10 mouse cellular contexts compared by ENCODE assay signal in the genomic region with DNA sequence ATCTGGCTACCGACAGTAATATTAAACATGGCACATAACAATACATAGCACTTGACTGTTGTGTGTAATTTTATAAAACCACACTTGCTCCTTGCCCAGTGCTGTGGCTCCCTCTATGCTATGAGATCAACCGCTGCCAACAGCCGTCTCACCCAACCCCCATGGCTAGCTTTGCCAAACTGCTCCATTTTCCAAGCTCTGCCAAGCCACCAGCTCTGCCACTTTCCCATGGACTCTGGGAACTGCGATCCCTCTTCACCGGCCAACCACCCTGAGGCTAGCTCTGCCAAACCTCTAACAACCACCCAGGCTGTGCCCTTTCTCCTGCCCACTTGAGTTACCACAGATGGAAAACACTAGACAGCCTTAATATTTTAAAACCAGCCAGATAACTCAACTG. TPM values are rescaled to one million over a fixed set of nuclear protein-coding genes. Genes with fewer than 3 reads are reported as not detected.
A peak's percentile ranks its signal among the peaks of the same experiment; 100 is the strongest.
DNase-seq lines count a peak whose midpoint lies in the region; ATAC-seq lines count a peak whose summit lies in the region.
"Had no signal": no experiment of that assay in that cellular context is flagged by ENCODE, and none has a peak within 500 bp of the region (broad histone marks: within the 10 kb centered on the region; RNA-seq: fewer than 3 reads in every experiment).

No protein-coding gene starts in this region.

- peaks cover 6% of the 10 kb centered on the region; the same call in 1 of the 2 replicates for H3K4me1 ChIP-seq in hindbrain, embryonic 16.5 days (ENCODE audit: control insufficient read depth, insufficient read depth, low read depth, low read length)
- H3K4me1 ChIP-seq in hindbrain, embryonic 11.5 days (replicated peaks; ENCODE audit: control insufficient read depth, insufficient read depth, low read length) = no peaks in the 10 kb centered on the region; the same call in 1 of the 2 replicates
- H3K4me1 ChIP-seq: liver, embryonic 15.5 days had no signal

- peak; percentile 31 for ATAC-seq in hindbrain, embryonic 16.5 days
- no peak for ATAC-seq in hindbrain, embryonic 11.5 days (ENCODE audit: low FRiP score)

- no peaks in the 10 kb centered on the region for H3K36me3 ChIP-seq in hindbrain, embryonic 16.5 days (ENCODE audit: control insufficient read depth, insufficient read depth, low read length)
- H3K36me3 ChIP-seq in hindbrain, embryonic 11.5 days (ENCODE audit: control insufficient read depth, insufficient read depth, low read length) = no peaks in the 10 kb centered on the region
- H3K36me3 ChIP-seq: liver, embryonic 15.5 days; neural tube, embryonic 12.5 days had no signal

- no peaks in the 10 kb centered on the region for H3K9me3 ChIP-seq in hindbrain, embryonic 16.5 days (ENCODE audit: control insufficient read depth, low read length)
- H3K9me3 ChIP-seq in hindbrain, embryonic 11.5 days (ENCODE audit: control insufficient read depth, low read length) = no peaks in the 10 kb centered on the region
- H3K9me3 ChIP-seq: liver, embryonic 15.5 days; neural tube, embryonic 12.5 days had no signal

- H3K27me3 ChIP-seq in hindbrain, embryonic 16.5 days (replicated peaks; ENCODE audit: control insufficient read depth, insufficient read depth, low read length) = no peaks in the 10 kb centered on the region
- no peaks in the 10 kb centered on the region for H3K27me3 ChIP-seq in hindbrain, embryonic 11.5 days (ENCODE audit: control insufficient read depth, insufficient read depth, low read length)
- H3K27me3 ChIP-seq: liver, embryonic 15.5 days; neural tube, embryonic 12.5 days had no signal

- WGBS in hindbrain, embryonic 16.5 days = 60% methylated on average over 5 of the region's 5 CpGs
- 94% methylated on average over 5 of the region's 5 CpGs for WGBS in hindbrain, embryonic 11.5 days

- H3K4me3 ChIP-seq in hindbrain, embryonic 16.5 days (ENCODE audit: low read length) = no peak overlapping the region
- no peak overlapping the region for H3K4me3 ChIP-seq in hindbrain, embryonic 11.5 days (ENCODE audit: low read depth, low read length)
- H3K4me3 ChIP-seq: liver, embryonic 15.5 days; neural tube, embryonic 12.5 days had no signal

- DNase-seq in hindbrain, embryonic 11.5 days (ENCODE audit: low spot score) = no peak
- DNase-seq in adrenal gland, postnatal 14 days = peak; percentile 57
- DNase-seq in cerebellum, postnatal 14 days = peak; percentile 72 to 82
- peak; percentile 67 for DNase-seq in layer of hippocampus, adult 9-11 months
- no peak for DNase-seq in c-Kit-positive CD71-positive TER-119-positive erythroid progenitor cells, embryonic 14.5 days (ENCODE audit: low spot score)
- DNase-seq in ovary, postnatal 14 days (ENCODE audit: low spot score) = no peak
- DNase-seq in embryo, embryonic 10.5 days (ENCODE audit: low spot score) = no peak

- H3K27ac ChIP-seq in hindbrain, embryonic 16.5 days (ENCODE audit: low read depth, low read length) = peak overlapping the region; percentile 58; the same call in 1 of the 2 replicates
- H3K27ac ChIP-seq in hindbrain, embryonic 11.5 days (ENCODE audit: low read depth, low read length) = no peak overlapping the region
- H3K27ac ChIP-seq: liver, embryonic 15.5 days; neural tube, embryonic 12.5 days had no signal

- no peak overlapping the region for H3K4me2 ChIP-seq in hindbrain, embryonic 16.5 days (ENCODE audit: low read length)
- H3K4me2 ChIP-seq in hindbrain, embryonic 11.5 days (replicated peaks; ENCODE audit: low read depth, low read length) = no peak overlapping the region
- H3K4me2 ChIP-seq: liver, embryonic 15.5 days; neural tube, embryonic 12.5 days had no signal

- no peak overlapping the region for H3K9ac ChIP-seq in hindbrain, embryonic 16.5 days (ENCODE audit: low read depth, low read length)
- H3K9ac ChIP-seq in hindbrain, embryonic 11.5 days (ENCODE audit: low read depth, low read length) = no peak overlapping the region
- H3K9ac ChIP-seq: liver, embryonic 15.5 days; neural tube, embryonic 12.5 days had no signal

RNA-seq across cellular contexts. Expression of gene Zfp706, which starts 33.6 kb away (rescaled TPM):
- 433 and 435 TPM in 2 replicates for polyA plus RNA-seq in hindbrain, embryonic 16.5 days (2015; fragmentation: Nextera tagmentation; extraction: Ambion mirVana)
- 360 and 376 TPM in 2 replicates for polyA plus RNA-seq in hindbrain, embryonic 11.5 days (2014; fragmentation: Nextera tagmentation; extraction: Ambion mirVana)
- total RNA-seq in adrenal gland, postnatal 14 days (2021) = 176 and 193 TPM in 2 replicates

Comparison
In these comparisons a context has a peak if more than half of its experiments do, and no peak if none do; other contexts are left out.
1. DNase-seq: peak in adrenal gland, postnatal 14 days (single experiment), cerebellum, postnatal 14 days (2 of 2) and layer of hippocampus, adult 9-11 months (single experiment); none in hindbrain, embryonic 11.5 days (single experiment), c-Kit-positive CD71-positive TER-119-positive erythroid progenitor cells, embryonic 14.5 days (single experiment), ovary, postnatal 14 days (single experiment) and embryo, embryonic 10.5 days (single experiment).